Comparison of ENCODE assay signal across 10 mouse cellular contexts in genomic region chr5:124233874-124234661, GRCm38 (mm10). TPM values are rescaled to one million over a fixed set of nuclear protein-coding genes. Genes with fewer than 3 reads are reported as not detected.
A peak's percentile ranks its signal among the peaks of the same experiment; 100 is the strongest.
DNase-seq lines count a peak whose midpoint lies in the region; ATAC-seq and TF ChIP-seq lines count a peak whose summit lies in the region.
"Had no signal": no experiment of that assay in that cellular context is flagged by ENCODE, and none has a peak within 500 bp of the region (broad histone marks: within the 10 kb centered on the region; RNA-seq: fewer than 3 reads in every experiment).

No protein-coding gene starts in this region.

- ATAC-seq in liver, embryonic 16.5 days (ENCODE audit: low read depth): no peak

- peaks cover 38% of the 10 kb centered on the region for H3K4me1 ChIP-seq in embryonic facial prominence, embryonic 10.5 days
- H3K4me1 ChIP-seq in liver, embryonic 16.5 days (ENCODE audit: control insufficient read depth, low read depth, low read length): peaks cover 35% of the 10 kb centered on the region

- no peaks in the 10 kb centered on the region for H3K36me3 ChIP-seq in embryonic facial prominence, embryonic 10.5 days (replicated peaks)
- H3K36me3 ChIP-seq in liver, embryonic 16.5 days (ENCODE audit: control insufficient read depth, insufficient read depth): no peaks in the 10 kb centered on the region
- H3K36me3 ChIP-seq: limb, embryonic 15.5 days had no signal

- TF ChIP-seq CTCF in layer of hippocampus, adult 2 months (conservative IDR thresholded peaks at IDR 0.05): no peak

- H3K9me3 ChIP-seq in embryonic facial prominence, embryonic 10.5 days: no peaks in the 10 kb centered on the region
- H3K9me3 ChIP-seq in liver, embryonic 16.5 days (replicated peaks; ENCODE audit: control insufficient read depth, low read length): no peaks in the 10 kb centered on the region
- H3K9me3 ChIP-seq: limb, embryonic 15.5 days had no signal

- DNase-seq in adrenal gland, postnatal 14 days: peak; percentile 13
- no peak for DNase-seq in adrenal gland, adult 8-10 months
- no peak for DNase-seq in layer of hippocampus, adult 2 months (ENCODE audit: low spot score in 2 of 2)
- DNase-seq in layer of hippocampus, postnatal 14 days (ENCODE audit: low spot score in 2 of 2): no peak
- DNase-seq in embryonic facial prominence, embryonic 10.5 days (ENCODE audit: low spot score): no peak
- no peak for DNase-seq in frontal cortex, postnatal 10 days (ENCODE audit: low spot score in 2 of 2)
- no peak for DNase-seq in right cerebral cortex, postnatal 4 days
- DNase-seq: kidney, postnatal 4 days had no signal

- H3K9ac ChIP-seq in liver, embryonic 16.5 days (ENCODE audit: low read depth, low read length): no peak overlapping the region
- H3K9ac ChIP-seq: limb, embryonic 15.5 days had no signal

- H3K27ac ChIP-seq in layer of hippocampus, adult 2 months: peak overlapping the region; percentile 79
- H3K27ac ChIP-seq in embryonic facial prominence, embryonic 10.5 days (replicated peaks): peak overlapping the region; percentile 24; the same call in 1 of the 2 replicates
- peak overlapping the region; percentile 87 for H3K27ac ChIP-seq in liver, embryonic 16.5 days (ENCODE audit: low read length)
- H3K27ac ChIP-seq: limb, embryonic 15.5 days had no signal

- WGBS in embryonic facial prominence, embryonic 10.5 days: 53% methylated on average over 12 of the region's 12 CpGs
- WGBS in liver, embryonic 16.5 days (ENCODE audit: insufficient replicate concordance): 53% methylated on average over 12 of the region's 12 CpGs

- H3K4me2 ChIP-seq in liver, embryonic 16.5 days (ENCODE audit: low read depth, low read length): no peak overlapping the region
- H3K4me2 ChIP-seq: limb, embryonic 15.5 days had no signal

- H3K27me3 ChIP-seq in embryonic facial prominence, embryonic 10.5 days (replicated peaks; ENCODE audit: low read depth, poor library complexity, severe bottlenecking): no peaks in the 10 kb centered on the region
- H3K27me3 ChIP-seq in liver, embryonic 16.5 days (ENCODE audit: control insufficient read depth, insufficient read depth, low read depth, low read length): no peaks in the 10 kb centered on the region
- H3K27me3 ChIP-seq: limb, embryonic 15.5 days had no signal

- H3K4me3 ChIP-seq in layer of hippocampus, adult 2 months: no peak overlapping the region
- H3K4me3 ChIP-seq in embryonic facial prominence, embryonic 10.5 days: no peak overlapping the region
- no peak overlapping the region for H3K4me3 ChIP-seq in liver, embryonic 16.5 days (ENCODE audit: low read depth, low read length)
- H3K4me3 ChIP-seq: limb, embryonic 15.5 days had no signal

RNA-seq across cellular contexts. Expression of gene Pitpnm2, which starts 15.5 kb away (rescaled TPM):
- 48.8 and 51.8 TPM in 2 replicates for total RNA-seq in adrenal gland, postnatal 14 days (2021)
- 10 to 100 TPM; 52.7 to 67.0 (median 62.5) TPM for total RNA-seq in adrenal gland, adult 8-10 months (2022)
- total RNA-seq in layer of hippocampus, adult 2 months (2021): 100 to 1,000 TPM; 379 to 394 TPM
- 100 to 1,000 TPM; 172 to 174 TPM for total RNA-seq in layer of hippocampus, postnatal 14 days (2021)
- 3.2 and 4.0 TPM in 2 replicates for polyA plus RNA-seq in embryonic facial prominence, embryonic 10.5 days (2016; fragmentation: Nextera tagmentation; extraction: Ambion mirVana)
- polyA plus RNA-seq in liver, embryonic 16.5 days (2015; fragmentation: Nextera tagmentation; extraction: Ambion mirVana): 1.6 and 1.9 TPM in 2 replicates

Comparison
In these comparisons a context has a peak if more than half of its experiments do, and no peak if none do; other contexts are left out.
1. H3K27ac ChIP-seq: peak in every context shown above with its lines; median percentile 87 in liver, embryonic 16.5 days; 79 in layer of hippocampus, adult 2 months; 24 in embryonic facial prominence, embryonic 10.5 days.